Mouse (Mus musculus) MEL (cell line): ENCODE data around the gene Gmfb. TPM values are rescaled to one million over a fixed set of nuclear protein-coding genes. Genes with fewer than 3 reads are reported as not detected.

Source experiments
- DNase-seq: peaks from one replicate; pipeline ENCODE4 v3.0.0; 2011; ENCODE audit warnings: low read depth, low spot score
- H3K27ac ChIP-seq: 2 replicates; pipeline ENCODE4 v1.5.1; 2012; ENCODE audit warnings: low read depth, mild to moderate bottlenecking, control low read depth, low read length, moderate library complexity; ENCODE audit not compliant: control insufficient read depth
- H3K27me3 ChIP-seq, 2 experiments: fragments of 150-350 bp in 1 of 2; sonication (generic) in 1 of 2; 2 replicates each; pipeline ENCODE4 v1.6.1; 2012; ENCODE audit warnings: low read length in 2 of 2, mild to moderate bottlenecking in 2 of 2, improper control_type of control experiment in 1 of 2, moderate library complexity in 1 of 2; ENCODE audit not compliant: insufficient read depth in 2 of 2, control insufficient read depth in 1 of 2
- H3K36me3 ChIP-seq, 2 experiments: 2 replicates each; pipeline ENCODE4 v1.6.1; 2012 to 2014; ENCODE audit warnings: low read length in 2 of 2, improper control_type of control experiment in 1 of 2, inconsistent platforms in 1 of 2, mild to moderate bottlenecking in 1 of 2; ENCODE audit not compliant: insufficient read depth in 2 of 2, control insufficient read depth in 1 of 2
- H3K4me1 ChIP-seq, 2 experiments: fragments of 150-350 bp in 1 of 2; sonication (generic) in 1 of 2; 2 replicates each; pipeline ENCODE4 v1.6.1; 2012; ENCODE audit warnings: low read length in 2 of 2, improper control_type of control experiment in 1 of 2, mild to moderate bottlenecking in 1 of 2; ENCODE audit not compliant: insufficient read depth in 2 of 2, control insufficient read depth in 1 of 2
- H3K4me3 ChIP-seq, 2 experiments: fragments of 150-350 bp in 1 of 2; sonication (generic) in 1 of 2; 2 replicates each; pipeline ENCODE4 v1.5.1; 2012; ENCODE audit warnings: low read depth in 2 of 2, low read length in 2 of 2, mild to moderate bottlenecking in 2 of 2, moderate library complexity in 2 of 2, control low read depth in 1 of 2, improper control_type of control experiment in 1 of 2; ENCODE audit not compliant: control insufficient read depth in 1 of 2, insufficient read depth in 1 of 2
- H3K79me2 ChIP-seq: 2 replicates; pipeline ENCODE4 v1.6.1; 2012; ENCODE audit warnings: mild to moderate bottlenecking, low read length, moderate library complexity; ENCODE audit not compliant: control insufficient read depth, poor library complexity, insufficient read depth
- H3K9ac ChIP-seq: 2 replicates; pipeline ENCODE4 v1.6.1; 2012; ENCODE audit warnings: low read depth, mild to moderate bottlenecking, control low read depth, low read length, moderate library complexity; ENCODE audit not compliant: control insufficient read depth, poor library complexity, severe bottlenecking
- H3K9me3 ChIP-seq: fragments of 150-350 bp; sonication (generic); replicated peaks from 2 replicates; pipeline ENCODE4 v1.6.1; 2012; ENCODE audit warnings: mild to moderate bottlenecking, low read length, improper control_type of control experiment, moderate library complexity; ENCODE audit not compliant: insufficient read depth
- EP300 ChIP-seq, 2 experiments: IDR thresholded peaks; 2 replicates each; pipeline ENCODE4 v1.6.1; 2011; ENCODE audit warnings: improper control_type of control experiment in 2 of 2, low read length in 2 of 2, low read depth in 1 of 2, mild to moderate bottlenecking in 1 of 2
- ETS1 ChIP-seq: IDR thresholded peaks from 2 replicates; pipeline ENCODE4 v1.6.1; 2012; ENCODE audit warnings: low read depth, mild to moderate bottlenecking, inconsistent platforms, low read length, improper control_type of control experiment, moderate library complexity
- GABPA ChIP-seq: IDR thresholded peaks from 2 replicates; pipeline ENCODE4 v1.6.1; 2012; ENCODE audit warnings: low read depth, mild to moderate bottlenecking, inconsistent platforms, low read length, improper control_type of control experiment, moderate library complexity
- GATA1 ChIP-seq: IDR thresholded peaks from 2 replicates; pipeline ENCODE4 v1.6.1; 2011; ENCODE audit warnings: low read depth, low read length, improper control_type of control experiment
- JUND ChIP-seq: IDR thresholded peaks from 2 replicates; pipeline ENCODE4 v1.6.1; 2011; ENCODE audit warnings: low read depth, mild to moderate bottlenecking, improper control_type of control experiment, low read length
- MAX ChIP-seq: IDR thresholded peaks from 2 replicates; pipeline ENCODE4 v1.6.1; 2011; ENCODE audit warnings: low read length, improper control_type of control experiment
- MXI1 ChIP-seq: IDR thresholded peaks from 2 replicates; pipeline ENCODE4 v1.6.1; 2011; ENCODE audit warnings: mild to moderate bottlenecking, low read depth, low read length, improper control_type of control experiment
- MYC ChIP-seq: IDR thresholded peaks from 2 replicates; pipeline ENCODE4 v1.6.1; 2011; ENCODE audit warnings: low read depth, mild to moderate bottlenecking, low read length, improper control_type of control experiment, moderate library complexity
- NELFE ChIP-seq: IDR thresholded peaks from 2 replicates; pipeline ENCODE4 v1.6.1; 2011; ENCODE audit warnings: low read depth, low read length, improper control_type of control experiment
- POLR2A ChIP-seq, 2 experiments: IDR thresholded peaks; 2 replicates each; pipeline ENCODE4 v1.6.1; 2011 to 2012; ENCODE audit warnings: low read length in 2 of 2, mild to moderate bottlenecking in 2 of 2, control low read depth in 1 of 2, improper control_type of control experiment in 1 of 2, low read depth in 1 of 2, moderate library complexity in 1 of 2; ENCODE audit not compliant: control insufficient read depth in 1 of 2, insufficient read depth in 1 of 2, poor library complexity in 1 of 2
- RCOR1 ChIP-seq: IDR thresholded peaks from 2 replicates; pipeline ENCODE4 v1.6.1; 2012; ENCODE audit warnings: low read depth, mild to moderate bottlenecking, inconsistent platforms, low read length, improper control_type of control experiment
- SIN3A ChIP-seq: IDR thresholded peaks from 2 replicates; pipeline ENCODE4 v1.6.1; 2012; ENCODE audit warnings: low read length, improper control_type of control experiment, inconsistent platforms
- SMC3 ChIP-seq: IDR thresholded peaks from 2 replicates; pipeline ENCODE4 v1.6.1; 2011; ENCODE audit warnings: low read depth, low read length, improper control_type of control experiment
- TAL1 ChIP-seq: IDR thresholded peaks from 2 replicates; pipeline ENCODE4 v1.6.1; 2012; ENCODE audit warnings: mild to moderate bottlenecking, inconsistent platforms, low read length, moderate library complexity, mixed read lengths
- TCF12 ChIP-seq: IDR thresholded peaks from 2 replicates; pipeline ENCODE4 v1.6.1; 2014; ENCODE audit warnings: low read depth, mild to moderate bottlenecking, inconsistent platforms, low read length, improper control_type of control experiment, moderate library complexity
- USF1 ChIP-seq: IDR thresholded peaks from 2 replicates; pipeline ENCODE4 v1.6.1; 2014; ENCODE audit warnings: low read depth, mild to moderate bottlenecking, inconsistent platforms, low read length, improper control_type of control experiment, moderate library complexity
- ZMIZ1 ChIP-seq: IDR thresholded peaks from 2 replicates; pipeline ENCODE4 v1.6.1; 2012; ENCODE audit warnings: low read depth, mild to moderate bottlenecking, inconsistent platforms, low read length, improper control_type of control experiment, moderate library complexity
- polyA plus RNA-seq, 2 experiments: library from polyadenylated mRNA; stranded (reverse) in 1 of 2; unstranded in 1 of 2; fragments of >175 nt in 1 of 2; fragments of >200 nt in 1 of 2; gene quantifications; 2 replicates each; pipeline versions ENCODE4 v1.2.1 to v1.2.4; 2012; ENCODE audit warnings: low replicate concordance in 2 of 2, low read depth in 1 of 2; ENCODE audit not compliant: insufficient read length in 2 of 2, insufficient read depth in 1 of 2, missing spikeins in 1 of 2
- total RNA-seq: library from RNA; depleted of rRNA; stranded (reverse); fragments of 300-350 nt; gene quantifications from 2 replicates; pipeline ENCODE4 v1.2.3, GENCODE M21; 2012

The Gmfb gene
- total and polyA plus RNA-seq, 3 experiments: 55.6 to 59.6 TPM; not detected in 1

- no peak overlapping the region; the same call in 1 of the 2 replicates for H3K9ac ChIP-seq
- no peaks in the 10 kb centered on the region for H3K9me3 ChIP-seq
- H3K4me1 ChIP-seq: peaks cover 6 to 13% of the 10 kb centered on the region in 2 experiments
- peak; percentile 90 for DNase-seq
- peak; percentile 64 for TF ChIP-seq TAL1
- TF ChIP-seq USF1: no peak
- peak; percentile 78 for TF ChIP-seq MYC
- TF ChIP-seq RCOR1: peak; percentile 44; the same call in 1 of the 2 replicates
- TF ChIP-seq EP300 (IDR thresholded peaks at IDR 0.05; ENCODE audit: low read depth in 1 of 2, low read length in 2 of 2): peak; percentile 67 to 72
- TF ChIP-seq SIN3A: peak; percentile 64; the same call in 1 of the 2 replicates
- TF ChIP-seq GATA1: peak; percentile 19
- peak; percentile 87 for TF ChIP-seq MAX
- TF ChIP-seq NELFE: no peak
- peak; percentile 86 for TF ChIP-seq MXI1
- TF ChIP-seq SMC3: no peak
- peak in 1 of 2 experiments; percentile 23; a peak in 1 of 4 replicates for TF ChIP-seq POLR2A (IDR thresholded peaks at IDR 0.05; ENCODE audit: control insufficient read depth in 1 of 2, insufficient read depth in 1 of 2, low read depth in 1 of 2, low read length in 2 of 2, poor library complexity in 1 of 2)
- peak; percentile 52; the same call in 1 of the 2 replicates for TF ChIP-seq ETS1
- no peak for TF ChIP-seq GABPA
- 0 out of 2 replicates have a peak, but pooled peaks have one; percentile 20 for TF ChIP-seq TCF12
- H3K4me3 ChIP-seq: no peak overlapping the region; a peak in 1 of 4 replicates
- H3K27ac ChIP-seq: no peak overlapping the region
- H3K36me3 ChIP-seq: peaks cover 0 to 18% of the 10 kb centered on the region in 2 experiments; a peak in 3 of 4 replicates
- H3K27me3 ChIP-seq: no peaks in the 10 kb centered on the region
- no peaks in the 10 kb centered on the region for H3K79me2 ChIP-seq
Measured at GRCm38 (mm10) chr14:46845706-46846105, 23.7 kb upstream of the Gmfb start.

DNA sequence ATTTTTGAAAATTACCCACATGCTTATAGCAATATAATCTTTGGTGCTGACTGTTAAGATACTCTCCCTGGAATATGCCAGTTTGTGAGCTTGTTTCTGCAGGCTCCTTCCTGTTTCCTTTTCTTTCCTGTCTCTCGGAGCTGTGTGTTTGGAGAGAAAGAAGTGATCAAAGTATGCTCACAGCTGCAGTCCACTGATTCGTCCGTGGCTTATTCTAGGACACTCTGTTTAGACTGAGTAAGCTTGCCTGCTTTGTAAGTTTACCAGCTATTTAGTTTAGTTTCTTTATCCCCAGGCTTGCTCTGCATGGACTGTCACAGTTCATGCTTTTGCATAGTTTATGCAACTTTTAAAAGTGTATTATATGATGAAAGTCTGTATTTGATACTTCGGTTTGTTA is 17.3 kb upstream of the Gmfb start:
- Histone ChIP-seq H3K4me3 (no peak overlapping the region), H3K27ac (no peak overlapping the region), H3K4me1 (no peaks in the 10 kb centered on the region), H3K9ac (no peak overlapping the region), H3K9me3 (no peaks in the 10 kb centered on the region), H3K79me2 (peaks cover 2% of the 10 kb centered on the region; the same call in 1 of the 2 replicates), H3K36me3 (no peaks in the 10 kb centered on the region; a peak in 1 of 4 replicates), H3K27me3 (no peaks in the 10 kb centered on the region)
- TF ChIP-seq JUND (no peak), EP300 (IDR thresholded peaks at IDR 0.05; ENCODE audit: low read depth in 1 of 2, low read length in 2 of 2) (no peak), ZMIZ1 (no peak)
- no peak for DNase-seq
